Mouse (Mus musculus): ENCODE results near the gene Rad17.

Gene Rad17

GRCm38 (mm10) chr13:100650550-100651438, at the start of gene Rad17, which contains the start of gene Ak6:
Gene Rad17 (minus strand): TSS chr13:100651051.
Gene Ak6 (plus strand): TSS chr13:100650979.
- peak; percentile 93 for DNase-seq (ENCODE audit: low read depth, low spot score)

- DNase-seq (ENCODE audit: low read depth, low spot score): no peak
These were observed 48.0 kb upstream of the Rad17 start for GRCm38 (mm10) chr13:100698866-100699265.

DNA sequence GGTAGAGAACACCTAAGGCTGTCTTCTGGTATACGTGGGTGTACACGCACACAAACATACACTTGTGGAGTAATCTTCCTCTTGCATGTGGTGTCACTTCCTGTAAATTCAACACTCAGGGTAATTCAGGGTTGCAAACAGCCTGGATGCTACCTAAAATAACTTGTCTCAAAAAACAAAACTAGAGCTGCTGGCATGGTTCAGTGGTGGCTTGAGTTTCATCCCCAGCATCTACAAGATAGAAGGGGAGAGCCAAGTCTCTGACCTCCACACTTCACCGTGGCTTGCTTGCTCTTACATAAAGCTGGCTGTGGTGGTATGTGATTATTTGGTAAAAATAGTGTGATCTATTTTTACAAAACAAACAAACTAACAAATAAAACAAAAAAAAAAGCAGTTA, 46.7 kb upstream of the Rad17 start:
- DNase-seq (ENCODE audit: low read depth, low spot score): no peak

- DNase-seq (ENCODE audit: low read depth, low spot score): peak; percentile 79
These were observed 36.7 kb upstream of the Rad17 start for GRCm38 (mm10) chr13:100687513-100687912.

DNA sequence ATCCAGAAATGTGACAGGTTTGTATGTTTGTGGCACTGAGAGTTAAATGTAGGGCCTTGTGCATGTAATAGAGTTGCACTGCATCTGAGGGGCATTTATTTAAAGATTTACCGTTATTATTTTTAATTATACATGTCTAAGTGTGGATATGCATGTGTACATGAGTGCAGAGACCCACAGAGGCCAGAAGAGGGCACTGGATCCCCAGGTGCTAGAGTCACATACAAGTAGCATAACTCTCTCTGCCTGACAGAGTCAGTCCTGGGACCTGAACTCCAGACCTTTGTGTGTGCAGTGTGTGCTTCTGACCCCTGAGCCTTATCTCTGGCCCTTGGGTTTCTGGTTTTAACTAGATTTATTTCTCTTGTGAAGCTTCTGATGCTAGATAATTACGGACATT, 33.5 kb upstream of the Rad17 start:
- peak; percentile 75 for DNase-seq (ENCODE audit: low read depth, low spot score)

DNA sequence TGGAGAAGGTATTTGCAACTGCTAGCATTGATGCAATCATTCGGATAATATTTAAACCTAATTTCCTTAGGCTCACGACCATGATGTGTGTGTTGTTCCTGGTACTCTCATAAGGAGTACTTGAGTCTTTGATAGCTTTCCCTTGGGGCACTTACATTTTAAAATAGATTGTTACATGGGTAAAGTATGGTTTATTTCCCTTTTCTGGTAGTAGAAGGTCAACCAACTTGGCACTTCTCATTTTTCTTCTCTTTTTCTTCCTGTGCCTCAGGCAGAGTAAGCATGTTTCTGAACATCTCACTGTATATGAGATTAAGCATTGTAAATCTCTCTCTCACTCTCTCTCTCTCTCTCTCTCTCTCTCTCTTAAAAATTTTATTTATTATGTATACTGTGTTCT, 32.0 kb upstream of the Rad17 start:
- no peak for DNase-seq (ENCODE audit: low read depth, low spot score)

GRCm38 (mm10) chr13:100681615-100682014, 30.8 kb upstream of the Rad17 start:
- no peak for DNase-seq (ENCODE audit: low read depth, low spot score)

- no peak for DNase-seq (ENCODE audit: low read depth, low spot score)
These were observed 25.2 kb upstream of the Rad17 start for GRCm38 (mm10) chr13:100675936-100676635.

DNA sequence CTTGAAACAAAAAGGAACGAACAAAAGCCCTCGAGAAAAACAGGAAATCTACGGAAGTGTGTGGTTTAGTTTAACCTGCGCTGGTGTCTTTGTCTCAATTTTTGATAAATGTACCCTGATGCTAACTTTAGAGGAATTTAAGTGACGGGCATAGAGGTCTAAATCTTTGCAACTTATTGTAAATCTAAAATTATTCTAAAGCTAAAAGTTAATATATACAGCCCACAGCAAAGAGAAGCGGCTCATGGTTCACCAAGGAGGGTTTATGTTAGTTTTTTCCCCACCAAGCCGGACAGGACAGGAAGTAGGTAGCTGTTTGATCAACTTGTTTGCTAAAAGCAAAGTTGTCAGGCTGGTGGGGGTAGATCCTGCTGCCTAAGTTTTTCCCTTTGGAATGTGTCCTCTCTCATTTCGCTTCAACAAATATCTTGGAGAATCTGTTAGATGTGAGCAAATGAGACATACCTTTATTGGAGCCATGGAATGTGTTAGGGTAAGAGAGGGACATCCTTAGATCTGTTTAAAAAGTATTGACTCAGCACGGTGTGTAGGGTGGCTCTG, 19.4 kb upstream of the Rad17 start:
- no peak for DNase-seq (ENCODE audit: low read depth, low spot score)

- DNase-seq (ENCODE audit: low read depth, low spot score): peak; percentile 67
These were observed 18.6 kb upstream of the Rad17 start, which contains the start of gene Ccdc125 for GRCm38 (mm10) chr13:100669291-100670022. Gene Ccdc125 (plus strand): TSS chr13:100669717.

- peak; percentile 81 for DNase-seq (ENCODE audit: low read depth, low spot score)
These were observed 9.1 kb upstream of the Rad17 start for GRCm38 (mm10) chr13:100659864-100660456.

DNA sequence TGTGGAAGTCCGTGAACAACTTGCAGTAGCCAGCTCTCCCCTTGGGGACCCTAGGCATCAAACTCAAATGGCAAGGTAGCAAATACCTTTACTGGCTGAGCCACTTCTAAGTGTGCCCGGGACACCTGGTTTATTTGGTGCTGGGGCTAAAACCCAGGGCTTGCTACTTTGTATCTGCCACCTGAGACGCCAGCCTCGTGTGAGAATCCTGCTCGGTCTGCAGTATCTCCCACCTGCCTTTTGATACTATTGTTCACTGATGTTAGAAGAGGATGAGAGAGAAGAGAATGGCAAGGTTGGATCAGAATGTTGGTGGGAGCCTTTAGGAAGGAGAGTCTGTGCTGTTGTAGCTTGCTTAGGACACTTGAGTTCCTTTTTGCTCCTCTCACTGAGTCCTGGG, 7.2 kb upstream of the Rad17 start:
- no peak for DNase-seq (ENCODE audit: low read depth, low spot score)

GRCm38 (mm10) chr13:100651439-100652186, 762 bp upstream of the Rad17 start, which contains the start of gene Taf9:
Gene Taf9 (plus strand): TSS chr13:100651579.
- no peak for DNase-seq (ENCODE audit: low read depth, low spot score)

GRCm38 (mm10) chr13:100648223-100648622, 2.6 kb downstream of the Rad17 start:
- no peak for DNase-seq (ENCODE audit: low read depth, low spot score)

GRCm38 (mm10) chr13:100642471-100643209, 8.2 kb downstream of the Rad17 start:
- no peak for DNase-seq (ENCODE audit: low read depth, low spot score)

- DNase-seq (ENCODE audit: low read depth, low spot score): no peak
These were observed 16.7 kb downstream of the Rad17 start for GRCm38 (mm10) chr13:100634106-100634691.

GRCm38 (mm10) chr13:100622241-100622640, 28.6 kb downstream of the Rad17 start:
- no peak for DNase-seq (ENCODE audit: low read depth, low spot score)

- DNase-seq (ENCODE audit: low read depth, low spot score): no peak
These were observed 33.3 kb downstream of the Rad17 start for GRCm38 (mm10) chr13:100617583-100617982.
